Mouse (Mus musculus): ENCODE results near the gene 5730522E02Rik. TPM values are rescaled to one million over a fixed set of nuclear protein-coding genes. Genes with fewer than 3 reads are reported as not detected.

Gene 5730522E02Rik
- polyA plus RNA-seq, 1 experiment: not detected

- H3K4me2 ChIP-seq (ENCODE audit: low read depth): no peak overlapping the region
- no peaks in the 10 kb centered on the region for H3K27me3 ChIP-seq (ENCODE audit: control insufficient read depth, insufficient read depth, insufficient read length)
- TF ChIP-seq TCF3 (IDR thresholded peaks at IDR 0.05; ENCODE audit: insufficient read length, low read depth) (no peak), POLR2A (IDR thresholded peaks at IDR 0.05; ENCODE audit: insufficient read length, low read depth) (no peak), TCF12 (IDR thresholded peaks at IDR 0.05; ENCODE audit: insufficient read depth, poor library complexity, severe bottlenecking) (no peak), MYOD1 (IDR thresholded peaks at IDR 0.05; ENCODE audit: control insufficient read depth in 1 of 3, insufficient read length in 2 of 3, low read depth in 2 of 3) (no peak), USF1 (IDR thresholded peaks at IDR 0.05; ENCODE audit: low read depth) (no peak)
- no peaks in the 10 kb centered on the region for H3K36me3 ChIP-seq (ENCODE audit: control insufficient read depth, insufficient read depth)
- no peak overlapping the region for H3K4me3 ChIP-seq
- no peak overlapping the region for H3ac ChIP-seq (ENCODE audit: control insufficient read depth, insufficient read length)
- H3K79me2 ChIP-seq (ENCODE audit: control insufficient read depth, insufficient read depth): no peaks in the 10 kb centered on the region
These were observed 507.8 kb downstream of the 5730522E02Rik start for GRCm38 (mm10) chr11:25702791-25703190.

DNA sequence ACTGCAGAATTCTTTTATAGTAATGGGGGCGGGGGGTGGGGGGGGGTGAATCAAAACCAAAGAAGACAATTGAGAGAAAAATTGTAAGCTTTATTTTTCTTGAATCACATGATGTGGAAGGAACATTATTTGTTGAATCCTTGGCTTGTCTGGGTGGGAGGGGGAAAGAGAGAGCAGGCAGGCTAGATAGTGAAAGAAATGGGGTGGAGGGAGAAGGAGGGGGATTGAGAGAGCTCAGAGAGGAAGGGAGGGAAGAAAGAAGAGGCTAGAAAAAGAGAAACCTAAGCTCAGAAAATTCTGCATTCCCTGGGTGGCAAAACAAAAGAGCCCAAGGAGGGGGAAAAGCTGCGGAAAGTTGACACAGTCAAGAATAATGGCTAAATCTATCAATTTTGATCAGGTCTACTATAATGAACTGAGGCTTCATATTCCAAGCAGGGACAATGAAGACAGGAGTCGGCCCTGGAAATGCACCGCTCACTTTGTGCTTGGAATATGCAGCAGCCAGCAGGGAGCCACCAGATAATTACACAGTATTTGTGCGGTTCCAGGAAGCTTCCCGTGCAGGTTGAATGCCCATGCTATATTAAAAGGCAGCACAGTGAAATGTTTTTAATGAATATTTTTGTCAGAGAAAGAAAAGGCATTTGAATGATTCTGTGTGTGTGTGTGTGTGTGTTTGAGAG, 512.9 kb downstream of the 5730522E02Rik start:
- Histone ChIP-seq H3K4me2 (ENCODE audit: low read depth) (no peak overlapping the region), H3K36me3 (ENCODE audit: control insufficient read depth, insufficient read depth) (no peaks in the 10 kb centered on the region), H3K4me3 (no peak overlapping the region), H3ac (ENCODE audit: control insufficient read depth, insufficient read length) (no peak overlapping the region), H3K27me3 (ENCODE audit: control insufficient read depth, insufficient read depth, insufficient read length) (no peaks in the 10 kb centered on the region), H3K79me2 (ENCODE audit: control insufficient read depth, insufficient read depth) (no peaks in the 10 kb centered on the region)
- TF ChIP-seq TCF3 (IDR thresholded peaks at IDR 0.05; ENCODE audit: insufficient read length, low read depth) (no peak), SRF (IDR thresholded peaks at IDR 0.05; ENCODE audit: control insufficient read depth, insufficient read length, low read depth) (no peak), MYOG (IDR thresholded peaks at IDR 0.05; ENCODE audit: control insufficient read depth in 1 of 3, insufficient read depth in 1 of 3, insufficient read length in 2 of 3, low read depth in 2 of 3) (no peak), POLR2AphosphoS2 (IDR thresholded peaks at IDR 0.05; ENCODE audit: insufficient read length, low read depth) (no peak), MYOD1 (IDR thresholded peaks at IDR 0.05; ENCODE audit: control insufficient read depth in 1 of 3, insufficient read length in 2 of 3, low read depth in 2 of 3) (no peak), POLR2A (IDR thresholded peaks at IDR 0.05; ENCODE audit: insufficient read length, low read depth) (no peak), CEBPB (IDR thresholded peaks at IDR 0.05; ENCODE audit: insufficient read depth, poor library complexity, severe bottlenecking) (no peak), E2F4 (IDR thresholded peaks at IDR 0.05; ENCODE audit: insufficient read depth) (no peak), REST (IDR thresholded peaks at IDR 0.05; ENCODE audit: insufficient read depth, insufficient read length) (no peak), TCF12 (IDR thresholded peaks at IDR 0.05; ENCODE audit: insufficient read depth, poor library complexity, severe bottlenecking) (no peak), USF1 (IDR thresholded peaks at IDR 0.05; ENCODE audit: low read depth) (no peak), MAX (IDR thresholded peaks at IDR 0.05; ENCODE audit: low read depth) (no peak)

DNA sequence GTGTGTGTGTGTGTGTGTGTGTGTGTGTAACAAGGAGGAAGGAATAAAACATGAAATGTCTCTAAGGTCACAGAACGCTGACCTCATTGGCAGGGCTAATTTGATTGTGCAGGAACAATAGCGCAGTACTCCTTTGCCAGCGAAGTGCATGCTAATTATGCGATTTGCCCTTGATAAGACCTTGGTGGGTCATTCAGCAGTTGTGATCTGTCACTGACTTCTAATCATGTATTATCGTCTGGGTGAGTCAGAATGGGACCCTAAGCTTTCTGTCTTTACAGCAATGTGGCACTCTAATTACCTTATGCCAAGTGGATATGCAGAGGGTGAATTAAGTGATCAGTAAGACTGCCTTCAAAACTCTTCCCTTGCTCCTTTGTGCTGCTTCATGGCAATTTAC, 514.4 kb downstream of the 5730522E02Rik start:
- no peak overlapping the region for H3ac ChIP-seq (ENCODE audit: control insufficient read depth, insufficient read length)
- no peaks in the 10 kb centered on the region for H3K27me3 ChIP-seq (ENCODE audit: control insufficient read depth, insufficient read depth, insufficient read length)
- no peak overlapping the region for H3K4me2 ChIP-seq (ENCODE audit: low read depth)
- no peak for TF ChIP-seq MAX (IDR thresholded peaks at IDR 0.05; ENCODE audit: low read depth)
- no peak for TF ChIP-seq POLR2AphosphoS2 (IDR thresholded peaks at IDR 0.05; ENCODE audit: insufficient read length, low read depth)
- no peak for TF ChIP-seq MYOG (IDR thresholded peaks at IDR 0.05; ENCODE audit: control insufficient read depth in 1 of 3, insufficient read depth in 1 of 3, insufficient read length in 2 of 3, low read depth in 2 of 3)
- no peak for TF ChIP-seq USF1 (IDR thresholded peaks at IDR 0.05; ENCODE audit: low read depth)
- no peak for TF ChIP-seq REST (IDR thresholded peaks at IDR 0.05; ENCODE audit: insufficient read depth, insufficient read length)
- no peak for TF ChIP-seq CEBPB (IDR thresholded peaks at IDR 0.05; ENCODE audit: insufficient read depth, poor library complexity, severe bottlenecking)
- TF ChIP-seq TCF3 (IDR thresholded peaks at IDR 0.05; ENCODE audit: insufficient read length, low read depth): no peak
- TF ChIP-seq SRF (IDR thresholded peaks at IDR 0.05; ENCODE audit: control insufficient read depth, insufficient read length, low read depth): no peak
- TF ChIP-seq MYOD1 (IDR thresholded peaks at IDR 0.05; ENCODE audit: control insufficient read depth in 1 of 3, insufficient read length in 2 of 3, low read depth in 2 of 3): no peak
- no peak for TF ChIP-seq POLR2A (IDR thresholded peaks at IDR 0.05; ENCODE audit: insufficient read length, low read depth)
- TF ChIP-seq E2F4 (IDR thresholded peaks at IDR 0.05; ENCODE audit: insufficient read depth): no peak
- TF ChIP-seq TCF12 (IDR thresholded peaks at IDR 0.05; ENCODE audit: insufficient read depth, poor library complexity, severe bottlenecking): no peak
- H3K36me3 ChIP-seq (ENCODE audit: control insufficient read depth, insufficient read depth): no peaks in the 10 kb centered on the region
- H3K4me3 ChIP-seq: no peak overlapping the region
- no peaks in the 10 kb centered on the region for H3K79me2 ChIP-seq (ENCODE audit: control insufficient read depth, insufficient read depth)

DNA sequence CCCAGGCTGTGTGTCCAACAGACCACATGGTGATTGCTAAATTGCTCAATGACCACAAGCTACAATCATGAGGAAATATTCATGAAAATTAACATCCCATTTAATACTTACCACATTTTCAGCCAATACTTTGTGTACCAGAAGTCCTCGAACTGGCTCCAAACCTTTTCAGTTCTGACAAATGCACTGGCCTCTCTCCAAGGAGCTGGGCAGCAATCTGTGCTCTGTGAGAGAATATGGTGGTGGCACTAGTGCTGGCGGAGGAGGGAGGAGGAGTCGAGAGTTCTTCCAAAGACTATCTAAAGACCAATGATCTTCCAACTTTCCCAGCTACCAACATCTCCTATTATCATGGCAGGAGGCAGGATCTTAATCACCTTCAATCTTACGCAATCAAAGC, 525.8 kb downstream of the 5730522E02Rik start:
- TF ChIP-seq TCF3 (IDR thresholded peaks at IDR 0.05; ENCODE audit: insufficient read length, low read depth): no peak
- no peak for TF ChIP-seq MYOG (IDR thresholded peaks at IDR 0.05; ENCODE audit: control insufficient read depth in 1 of 3, insufficient read depth in 1 of 3, insufficient read length in 2 of 3, low read depth in 2 of 3)
- no peak for TF ChIP-seq E2F4 (IDR thresholded peaks at IDR 0.05; ENCODE audit: insufficient read depth)
- no peak for TF ChIP-seq USF1 (IDR thresholded peaks at IDR 0.05; ENCODE audit: low read depth)
- H3ac ChIP-seq (ENCODE audit: control insufficient read depth, insufficient read length): no peak overlapping the region
- no peaks in the 10 kb centered on the region for H3K79me2 ChIP-seq (ENCODE audit: control insufficient read depth, insufficient read depth)
- no peaks in the 10 kb centered on the region for H3K27me3 ChIP-seq (ENCODE audit: control insufficient read depth, insufficient read depth, insufficient read length)
- H3K4me2 ChIP-seq (ENCODE audit: low read depth): no peak overlapping the region
- no peak overlapping the region for H3K4me3 ChIP-seq
- no peaks in the 10 kb centered on the region for H3K36me3 ChIP-seq (ENCODE audit: control insufficient read depth, insufficient read depth)

- Histone ChIP-seq H3ac (ENCODE audit: control insufficient read depth, insufficient read length) (no peak overlapping the region), H3K79me2 (ENCODE audit: control insufficient read depth, insufficient read depth) (no peaks in the 10 kb centered on the region), H3K36me3 (ENCODE audit: control insufficient read depth, insufficient read depth) (no peaks in the 10 kb centered on the region), H3K27me3 (ENCODE audit: control insufficient read depth, insufficient read depth, insufficient read length) (no peaks in the 10 kb centered on the region), H3K4me2 (ENCODE audit: low read depth) (no peak overlapping the region), H3K4me3 (no peak overlapping the region)
- TF ChIP-seq E2F4 (IDR thresholded peaks at IDR 0.05; ENCODE audit: insufficient read depth) (no peak), POLR2AphosphoS2 (IDR thresholded peaks at IDR 0.05; ENCODE audit: insufficient read length, low read depth) (no peak), MYOD1 (IDR thresholded peaks at IDR 0.05; ENCODE audit: control insufficient read depth in 1 of 3, insufficient read length in 2 of 3, low read depth in 2 of 3) (no peak), USF1 (IDR thresholded peaks at IDR 0.05; ENCODE audit: low read depth) (no peak), TCF3 (IDR thresholded peaks at IDR 0.05; ENCODE audit: insufficient read length, low read depth) (no peak), TCF12 (IDR thresholded peaks at IDR 0.05; ENCODE audit: insufficient read depth, poor library complexity, severe bottlenecking) (no peak)
These were observed 530.7 kb downstream of the 5730522E02Rik start for GRCm38 (mm10) chr11:25679856-25680255.

Measured in myocyte (in vitro differentiated cells).